Mouse (Mus musculus) heart, postnatal 0 days (tissue): Measurements from ENCODE around the gene Elane. TPM values are rescaled to one million over a fixed set of nuclear protein-coding genes. Genes with fewer than 3 reads are reported as not detected.

Experiments
- ATAC-seq: fragments of 200-750 bp; cut with Nextera tagmentation; 2 replicates; pipeline ENCODE4 v1.8.0; 2017; ENCODE audit warnings: low read depth, moderate number of reproducible peaks, moderate library complexity; ENCODE audit not compliant: insufficient read depth
- DNase-seq: peaks from one replicate; pipeline ENCODE4 v3.0.0-alpha.2; 2016; ENCODE audit warnings: low spot score
- H3K27ac ChIP-seq: fragments of 300-500 bp; sonication (generic); 2 replicates; pipeline ENCODE4 v1.5.1; 2014; ENCODE audit warnings: low read depth, mild to moderate bottlenecking
- H3K27me3 ChIP-seq: fragments of 300-500 bp; sonication (generic); 2 replicates; pipeline ENCODE4 v1.6.1; 2014; ENCODE audit warnings: low read length, mixed read lengths; ENCODE audit not compliant: control insufficient read depth, insufficient read depth
- H3K36me3 ChIP-seq: fragments of 300-500 bp; sonication (generic); replicated peaks from 2 replicates; pipeline ENCODE4 v1.6.1; 2014; ENCODE audit warnings: low read length, mixed read lengths; ENCODE audit not compliant: control insufficient read depth, insufficient read depth
- H3K4me1 ChIP-seq: fragments of 300-500 bp; sonication (generic); 2 replicates; pipeline ENCODE4 v1.6.1; 2014; ENCODE audit warnings: antibody characterized with exemption; ENCODE audit not compliant: control insufficient read depth, insufficient read depth
- H3K4me2 ChIP-seq: fragments of 300-500 bp; sonication (generic); 2 replicates; pipeline ENCODE4 v1.6.1; 2014; ENCODE audit warnings: low read depth, mild to moderate bottlenecking, low read length, moderate library complexity
- H3K4me3 ChIP-seq: fragments of 300-500 bp; sonication (generic); 2 replicates; pipeline ENCODE4 v1.5.1; 2014; ENCODE audit warnings: low read depth, low read length
- H3K9ac ChIP-seq: fragments of 300-500 bp; sonication (generic); replicated peaks from 2 replicates; pipeline ENCODE4 v1.6.1; 2014; ENCODE audit warnings: low read depth, low read length, mixed read lengths
- H3K9me3 ChIP-seq: fragments of 300-500 bp; sonication (generic); replicated peaks from 2 replicates; pipeline ENCODE4 v1.6.1; 2016; ENCODE audit warnings: low read length; ENCODE audit not compliant: control insufficient read depth
- CTCF ChIP-seq: IDR thresholded peaks from 2 replicates; pipeline ENCODE4 v1.5.1; 2016; ENCODE audit warnings: antibody characterized with exemption, control low read depth, low read depth
- EP300 ChIP-seq: IDR thresholded peaks from 2 replicates; pipeline ENCODE4 v1.6.1; 2016; ENCODE audit warnings: antibody characterized with exemption, low read depth
- WGBS: fragments of 180-500 bp; shearing (Covaris S2); extraction: QIAGEN DNeasy Blood & Tissue Kit; methylation state at CpG from one replicate; pipeline ENCODE4 v1.1.7; 2014; 5-methylcytosine and 5-hydroxymethylcytosine counted together
- polyA plus RNA-seq: library from polyadenylated mRNA; unstranded; fragments of >200 nt; fragmentation: Nextera tagmentation; extraction: Ambion mirVana; gene quantifications from 2 replicates; pipeline ENCODE4 v1.2.1, GENCODE M21; 2015
- total RNA-seq: library from RNA; depleted of rRNA; stranded (reverse); fragments of >200 nt; gene quantifications from 2 replicates; pipeline ENCODE4 v1.2.3, GENCODE M21; 2014; ENCODE audit warnings: low replicate concordance

Elane gene
- total and polyA plus RNA-seq, 2 experiments from 2014 or later: not detected

GRCm38 (mm10) chr10:79842322-79842721 is 43.7 kb upstream of the Elane start:
- Histone ChIP-seq H3K27ac (no peak overlapping the region), H3K27me3 (no peaks in the 10 kb centered on the region), H3K4me2 (no peak overlapping the region), H3K4me3 (no peak overlapping the region), H3K36me3 (no peaks in the 10 kb centered on the region), H3K4me1 (0 out of 2 replicates have a peak, but pooled peaks cover 4% of the 10 kb centered on the region), H3K9ac (no peak overlapping the region), H3K9me3 (no peaks in the 10 kb centered on the region)
- 65% methylated on average over 3 of the region's 3 CpGs for WGBS
- TF ChIP-seq EP300 (no peak), CTCF (no peak)
- DNase-seq: no peak
- no peak for ATAC-seq

- TF ChIP-seq CTCF (no peak), EP300 (no peak)
- ATAC-seq: no peak
- Histone ChIP-seq H3K9me3 (no peaks in the 10 kb centered on the region), H3K4me1 (0 out of 2 replicates have a peak, but pooled peaks cover 4% of the 10 kb centered on the region), H3K36me3 (no peaks in the 10 kb centered on the region), H3K4me3 (no peak overlapping the region), H3K27ac (no peak overlapping the region), H3K27me3 (no peaks in the 10 kb centered on the region), H3K4me2 (no peak overlapping the region), H3K9ac (no peak overlapping the region)
- no peak for DNase-seq
- WGBS: 36% methylated on average over 6 of the region's 6 CpGs
These were observed 42.6 kb upstream of the Elane start for GRCm38 (mm10) chr10:79843476-79843875.

- H3K27me3 ChIP-seq: no peaks in the 10 kb centered on the region
- ATAC-seq (no peak), DNase-seq (no peak)
These were observed 39.5 kb upstream of the Elane start for GRCm38 (mm10) chr10:79846553-79846952.

GRCm38 (mm10) chr10:79849941-79850628 is 36.0 kb upstream of the Elane start:
- TF ChIP-seq CTCF (no peak), EP300 (no peak)
- H3K9ac ChIP-seq: no peak overlapping the region

More at GRCm38 (mm10) chr10:79846553-79846952, 39.5 kb upstream of the Elane start:
- Histone ChIP-seq H3K9ac (no peak overlapping the region), H3K4me2 (no peak overlapping the region), H3K27ac (no peak overlapping the region), H3K4me1 (0 out of 2 replicates have a peak, but pooled peaks cover 4% of the 10 kb centered on the region), H3K36me3 (no peaks in the 10 kb centered on the region), H3K4me3 (no peak overlapping the region), H3K9me3 (no peaks in the 10 kb centered on the region)
- WGBS: 59% methylated on average over 5 of the region's 5 CpGs
- TF ChIP-seq EP300 (no peak), CTCF (no peak)

GRCm38 (mm10) chr10:79851653-79852052 is 34.4 kb upstream of the Elane start:
- H3K4me1 ChIP-seq: peaks cover 25% of the 10 kb centered on the region
- H3K9me3 ChIP-seq: no peaks in the 10 kb centered on the region
- ATAC-seq: no peak
- no peak for DNase-seq
- no peak overlapping the region; the same call in 1 of the 2 replicates for H3K9ac ChIP-seq
- peak overlapping the region; percentile 100 for H3K27ac ChIP-seq
- TF ChIP-seq EP300: no peak
- no peak for TF ChIP-seq CTCF
- 0 out of 2 replicates have a peak overlapping the region, but pooled peaks have one; percentile 7 for H3K4me2 ChIP-seq
- H3K4me3 ChIP-seq: no peak overlapping the region
- H3K36me3 ChIP-seq: no peaks in the 10 kb centered on the region
- no peaks in the 10 kb centered on the region for H3K27me3 ChIP-seq
- 69% methylated on average over 3 of the region's 3 CpGs for WGBS

More at GRCm38 (mm10) chr10:79849941-79850628, 36.0 kb upstream of the Elane start:
- Histone ChIP-seq H3K9me3 (no peaks in the 10 kb centered on the region), H3K4me2 (no peak overlapping the region), H3K4me3 (no peak overlapping the region), H3K36me3 (no peaks in the 10 kb centered on the region), H3K4me1 (peaks cover 16% of the 10 kb centered on the region), H3K27ac (peak overlapping the region; percentile 37; the same call in 1 of the 2 replicates), H3K27me3 (no peaks in the 10 kb centered on the region)
- no peak for ATAC-seq
- WGBS: 66% methylated on average over 8 of the region's 8 CpGs
- no peak for DNase-seq
